Mouse (Mus musculus) kidney, postnatal 0 days (tissue): ENCODE measurements around the gene Spaca7. TPM values are rescaled to one million over a fixed set of nuclear protein-coding genes. Genes with fewer than 3 reads are reported as not detected.

Experiments
- ATAC-seq: fragments of 200-750 bp; cut with Nextera tagmentation; replicated peaks from 2 replicates; pipeline ENCODE4 v1.8.0; 2017; ENCODE audit warnings: low read depth, moderate number of reproducible peaks, moderate TSS enrichment, moderate library complexity; ENCODE audit not compliant: low FRiP score
- DNase-seq: peaks from one replicate; pipeline ENCODE4 v3.0.0-alpha.2; 2016; ENCODE audit warnings: low spot score
- H3K27ac ChIP-seq: fragments of 300-500 bp; sonication (generic); 2 replicates; pipeline ENCODE4 v1.5.1; 2014; ENCODE audit warnings: mild to moderate bottlenecking
- H3K27me3 ChIP-seq: fragments of 300-500 bp; sonication (generic); 2 replicates; pipeline ENCODE4 v1.6.1; 2014; ENCODE audit warnings: low read length, mixed read lengths; ENCODE audit not compliant: insufficient read depth
- H3K36me3 ChIP-seq: fragments of 300-500 bp; sonication (generic); 2 replicates; pipeline ENCODE4 v1.6.1; 2014; ENCODE audit warnings: low read length, mixed read lengths; ENCODE audit not compliant: insufficient read depth
- H3K4me1 ChIP-seq: fragments of 300-500 bp; sonication (generic); replicated peaks from 2 replicates; pipeline ENCODE4 v1.6.1; 2014; ENCODE audit warnings: antibody characterized with exemption, low read length, mixed read lengths; ENCODE audit not compliant: insufficient read depth
- H3K4me2 ChIP-seq: fragments of 300-500 bp; sonication (generic); 2 replicates; pipeline ENCODE4 v1.6.1; 2014; ENCODE audit warnings: mild to moderate bottlenecking, low read length, moderate library complexity, mixed read lengths
- H3K4me3 ChIP-seq: fragments of 300-500 bp; sonication (generic); replicated peaks from 2 replicates; pipeline ENCODE4 v1.5.1; 2014; ENCODE audit warnings: low read depth, low read length
- H3K9ac ChIP-seq: fragments of 300-500 bp; sonication (generic); 2 replicates; pipeline ENCODE4 v1.6.1; 2014; ENCODE audit warnings: low read depth, low read length
- H3K9me3 ChIP-seq: fragments of 300-500 bp; sonication (generic); replicated peaks from 2 replicates; pipeline ENCODE4 v1.6.1; 2016; ENCODE audit warnings: low read length, inconsistent platforms, mixed read lengths
- CTCF ChIP-seq: IDR thresholded peaks from 2 replicates; pipeline ENCODE4 v1.5.1; 2016; ENCODE audit warnings: antibody characterized with exemption, low read depth, mild to moderate bottlenecking, moderate library complexity
- WGBS: fragments of 180-500 bp; shearing (Covaris S2); extraction: QIAGEN DNeasy Blood & Tissue Kit; methylation state at CpG from one replicate; pipeline ENCODE4 v1.1.7; 2014; 5-methylcytosine and 5-hydroxymethylcytosine counted together
- polyA plus RNA-seq: library from polyadenylated mRNA; unstranded; fragments of >200 nt; fragmentation: Nextera tagmentation; extraction: Ambion mirVana; gene quantifications from 2 replicates; pipeline ENCODE4 v1.2.1, GENCODE M21; 2015

Spaca7 gene
- polyA plus RNA-seq, 1 experiment from 2014 or later: 1.8 TPM

- DNase-seq: no peak
- Histone ChIP-seq H3K9ac (no peak overlapping the region), H3K4me2 (no peak overlapping the region), H3K4me1 (no peaks in the 10 kb centered on the region), H3K27me3 (peaks cover 5% of the 10 kb centered on the region; the same call in 1 of the 2 replicates), H3K27ac (no peak overlapping the region), H3K36me3 (no peaks in the 10 kb centered on the region), H3K9me3 (no peaks in the 10 kb centered on the region), H3K4me3 (no peak overlapping the region)
- WGBS: 57% methylated on average over 4 of the region's 4 CpGs
- TF ChIP-seq CTCF: no peak
- no peak for ATAC-seq
Measured at GRCm38 (mm10) chr8:12545671-12546070, 27.2 kb upstream of the Spaca7 start.

DNA sequence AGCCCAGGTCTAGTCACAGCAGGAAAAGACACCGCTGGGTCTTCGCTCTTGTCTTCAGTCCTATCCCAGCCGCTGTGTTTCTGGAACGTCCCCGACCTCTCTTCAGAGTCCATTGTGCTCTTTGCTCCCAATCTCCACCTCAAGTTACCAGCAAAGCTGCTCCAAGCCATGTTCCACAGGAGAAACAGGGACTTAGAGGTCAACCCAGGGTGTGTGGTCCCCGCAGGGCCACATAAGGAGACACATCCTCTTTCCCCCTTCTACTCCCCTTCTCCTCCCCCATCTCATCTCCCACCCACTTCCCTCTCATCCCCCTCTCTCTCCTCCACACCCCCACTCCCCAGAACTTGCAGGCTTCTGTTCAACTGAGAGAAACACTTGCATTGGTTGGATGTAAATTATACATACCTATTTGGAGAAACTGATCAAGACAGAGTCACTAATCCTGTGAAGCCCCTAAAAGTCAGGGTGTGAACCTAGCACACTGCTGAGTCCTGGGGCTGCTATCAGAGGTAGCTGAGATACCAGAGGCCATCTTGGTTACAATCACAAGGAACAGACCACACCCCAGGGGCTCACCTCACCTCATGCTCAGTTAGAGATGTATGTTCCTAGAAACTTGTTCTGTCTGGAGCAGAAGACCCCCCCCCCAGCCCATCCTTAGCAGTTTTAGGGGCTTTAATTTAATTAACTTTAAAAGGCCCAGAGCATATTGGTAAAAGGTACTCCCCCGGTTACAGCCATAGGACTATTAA, 25.2 kb upstream of the Spaca7 start:
- Histone ChIP-seq H3K9me3 (no peaks in the 10 kb centered on the region), H3K9ac (no peak overlapping the region), H3K4me1 (no peaks in the 10 kb centered on the region), H3K4me2 (no peak overlapping the region), H3K27me3 (peaks cover 5% of the 10 kb centered on the region; the same call in 1 of the 2 replicates), H3K27ac (no peak overlapping the region), H3K36me3 (no peaks in the 10 kb centered on the region), H3K4me3 (no peak overlapping the region)
- DNase-seq: no peak
- WGBS: 58% methylated on average over 7 of the region's 7 CpGs
- TF ChIP-seq CTCF: no peak
- ATAC-seq: no peak

DNA sequence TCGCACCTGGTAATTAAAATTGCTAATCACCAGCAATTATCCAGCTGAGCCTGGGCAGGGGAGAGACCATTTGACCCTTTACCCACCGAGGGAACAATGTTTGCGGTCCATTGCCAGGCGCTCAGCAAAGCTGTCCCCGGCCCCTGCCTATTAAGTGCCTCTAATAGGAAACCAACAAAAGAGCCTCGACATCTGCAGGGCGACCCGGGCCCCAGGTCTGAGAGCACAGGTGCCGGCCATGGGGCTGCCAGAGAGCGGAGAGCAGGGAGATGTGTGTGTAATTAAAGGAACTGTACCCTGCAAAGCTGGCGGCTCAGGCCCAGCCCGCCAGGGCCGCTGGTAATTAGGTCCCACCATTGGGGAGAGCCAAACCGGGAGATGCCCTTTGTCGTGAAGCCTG, 24.6 kb upstream of the Spaca7 start:
- Histone ChIP-seq H3K4me1 (no peaks in the 10 kb centered on the region), H3K9ac (no peak overlapping the region), H3K27ac (no peak overlapping the region), H3K4me3 (no peak overlapping the region), H3K9me3 (no peaks in the 10 kb centered on the region), H3K4me2 (no peak overlapping the region), H3K27me3 (peaks cover 5% of the 10 kb centered on the region; the same call in 1 of the 2 replicates), H3K36me3 (no peaks in the 10 kb centered on the region)
- no peak for TF ChIP-seq CTCF
- WGBS: 10% methylated on average over 15 of the region's 15 CpGs
- ATAC-seq (no peak), DNase-seq (no peak)

- H3K9me3 ChIP-seq: no peaks in the 10 kb centered on the region
- H3K4me3 ChIP-seq: no peak overlapping the region
- H3K9ac ChIP-seq: no peak overlapping the region
- no peaks in the 10 kb centered on the region for H3K36me3 ChIP-seq
- H3K27ac ChIP-seq: no peak overlapping the region
- 26% methylated on average over 5 of the region's 5 CpGs for WGBS
- no peak overlapping the region for H3K4me2 ChIP-seq
- ATAC-seq (no peak), DNase-seq (no peak)
- no peak for TF ChIP-seq CTCF
- peaks cover 5% of the 10 kb centered on the region; the same call in 1 of the 2 replicates for H3K27me3 ChIP-seq
- no peaks in the 10 kb centered on the region for H3K4me1 ChIP-seq
Measured at GRCm38 (mm10) chr8:12548680-12549079, 24.1 kb upstream of the Spaca7 start.

GRCm38 (mm10) chr8:12555515-12556145, 17.2 kb upstream of the Spaca7 start:
- no peak overlapping the region for H3K4me3 ChIP-seq
- TF ChIP-seq CTCF: peak; percentile 17; the same call in 1 of the 2 replicates
- no peak overlapping the region for H3K27ac ChIP-seq
- H3K4me1 ChIP-seq: no peaks in the 10 kb centered on the region
- no peak overlapping the region for H3K4me2 ChIP-seq
- peaks cover 5% of the 10 kb centered on the region; the same call in 1 of the 2 replicates for H3K27me3 ChIP-seq
- H3K36me3 ChIP-seq: no peaks in the 10 kb centered on the region
- no peak for ATAC-seq
- H3K9me3 ChIP-seq: no peaks in the 10 kb centered on the region
- H3K9ac ChIP-seq: no peak overlapping the region
- WGBS: 43% methylated on average over 15 of the region's 15 CpGs
- no peak for DNase-seq

DNA sequence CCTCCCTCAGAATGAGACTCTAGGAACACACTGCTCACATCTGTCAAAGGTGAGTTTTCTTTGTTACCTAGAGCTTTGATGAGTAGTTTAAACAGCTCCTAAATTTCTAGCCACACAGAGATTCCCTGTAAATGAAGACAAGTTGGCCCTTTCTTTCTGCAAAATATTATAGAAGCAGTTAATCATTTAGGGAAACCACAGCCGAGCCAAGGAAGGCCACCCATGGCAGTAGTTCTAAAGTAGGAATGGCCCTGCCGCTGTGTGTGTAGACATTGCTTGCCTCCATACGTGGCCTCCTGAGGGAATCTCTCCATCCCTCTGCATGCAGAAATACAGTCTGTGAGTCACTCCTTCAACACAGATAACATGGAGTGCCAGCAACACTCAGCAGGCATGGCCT, 14.0 kb upstream of the Spaca7 start:
- Histone ChIP-seq H3K9ac (no peak overlapping the region), H3K4me2 (no peak overlapping the region), H3K9me3 (no peaks in the 10 kb centered on the region), H3K36me3 (no peaks in the 10 kb centered on the region), H3K27me3 (peaks cover 9% of the 10 kb centered on the region; the same call in 1 of the 2 replicates), H3K4me3 (no peak overlapping the region), H3K4me1 (no peaks in the 10 kb centered on the region), H3K27ac (no peak overlapping the region)
- WGBS: 59% methylated on average over 3 of the region's 3 CpGs
- ATAC-seq (no peak), DNase-seq (no peak)
- TF ChIP-seq CTCF: no peak
